Mouse (Mus musculus) embryonic facial prominence, embryonic 14.5 days (tissue): Measurements from ENCODE around the gene Pygo2. TPM values are rescaled to one million over a fixed set of nuclear protein-coding genes. Genes with fewer than 3 reads are reported as not detected.

ENCODE experiments used
- ATAC-seq: fragments of 200-750 bp; cut with Nextera tagmentation; 2 replicates; pipeline ENCODE4 v1.8.0; 2017; ENCODE audit warnings: low read depth, moderate number of reproducible peaks, moderate TSS enrichment
- DNase-seq: peaks from one replicate; pipeline ENCODE4 v3.0.0-alpha.2; 2015; ENCODE audit warnings: low spot score
- H3K27ac ChIP-seq: fragments of 300-500 bp; sonication (generic); replicated peaks from 2 replicates; pipeline ENCODE4 v1.5.1; 2014; ENCODE audit warnings: low read depth, mild to moderate bottlenecking, low read length, moderate library complexity
- H3K27me3 ChIP-seq: fragments of 300-500 bp; sonication (generic); replicated peaks from 2 replicates; pipeline ENCODE4 v1.6.1; 2014; ENCODE audit warnings: low read length; ENCODE audit not compliant: control insufficient read depth, insufficient read depth
- H3K36me3 ChIP-seq: fragments of 300-500 bp; sonication (generic); 2 replicates; pipeline ENCODE4 v1.6.1; 2014; ENCODE audit warnings: low read length, mixed read lengths; ENCODE audit not compliant: control insufficient read depth, insufficient read depth
- H3K4me1 ChIP-seq: fragments of 300-500 bp; sonication (generic); 2 replicates; pipeline ENCODE4 v1.6.1; 2014; ENCODE audit warnings: antibody characterized with exemption, low read length; ENCODE audit not compliant: control insufficient read depth, insufficient read depth
- H3K4me2 ChIP-seq: fragments of 300-500 bp; sonication (generic); 2 replicates; pipeline ENCODE4 v1.6.1; 2014; ENCODE audit warnings: low read depth, mild to moderate bottlenecking, low read length, moderate library complexity, mixed read lengths
- H3K4me3 ChIP-seq: fragments of 300-500 bp; sonication (generic); 2 replicates; pipeline ENCODE4 v1.5.1; 2014; ENCODE audit warnings: low read depth, mild to moderate bottlenecking, low read length
- H3K9ac ChIP-seq: fragments of 300-500 bp; sonication (generic); 2 replicates; pipeline ENCODE4 v1.6.1; 2014; ENCODE audit warnings: low read depth, mild to moderate bottlenecking, low read length, moderate library complexity, mixed read lengths
- H3K9me3 ChIP-seq: fragments of 300-500 bp; sonication (generic); 2 replicates; pipeline ENCODE4 v1.6.1; 2016; ENCODE audit warnings: low read length; ENCODE audit not compliant: control insufficient read depth
- WGBS: fragments of 180-500 bp; shearing (Covaris S2); extraction: QIAGEN DNeasy Blood & Tissue Kit; methylation state at CpG from one replicate; pipeline ENCODE4 v1.1.7; 2014; 5-methylcytosine and 5-hydroxymethylcytosine counted together
- polyA plus RNA-seq: library from polyadenylated mRNA; unstranded; fragments of >200 nt; fragmentation: Nextera tagmentation; extraction: Ambion mirVana; gene quantifications from 2 replicates; pipeline ENCODE4 v1.2.1, GENCODE M21; 2014

The Pygo2 gene
- 49.2 and 51.6 TPM in 2 replicates for polyA plus RNA-seq

DNA sequence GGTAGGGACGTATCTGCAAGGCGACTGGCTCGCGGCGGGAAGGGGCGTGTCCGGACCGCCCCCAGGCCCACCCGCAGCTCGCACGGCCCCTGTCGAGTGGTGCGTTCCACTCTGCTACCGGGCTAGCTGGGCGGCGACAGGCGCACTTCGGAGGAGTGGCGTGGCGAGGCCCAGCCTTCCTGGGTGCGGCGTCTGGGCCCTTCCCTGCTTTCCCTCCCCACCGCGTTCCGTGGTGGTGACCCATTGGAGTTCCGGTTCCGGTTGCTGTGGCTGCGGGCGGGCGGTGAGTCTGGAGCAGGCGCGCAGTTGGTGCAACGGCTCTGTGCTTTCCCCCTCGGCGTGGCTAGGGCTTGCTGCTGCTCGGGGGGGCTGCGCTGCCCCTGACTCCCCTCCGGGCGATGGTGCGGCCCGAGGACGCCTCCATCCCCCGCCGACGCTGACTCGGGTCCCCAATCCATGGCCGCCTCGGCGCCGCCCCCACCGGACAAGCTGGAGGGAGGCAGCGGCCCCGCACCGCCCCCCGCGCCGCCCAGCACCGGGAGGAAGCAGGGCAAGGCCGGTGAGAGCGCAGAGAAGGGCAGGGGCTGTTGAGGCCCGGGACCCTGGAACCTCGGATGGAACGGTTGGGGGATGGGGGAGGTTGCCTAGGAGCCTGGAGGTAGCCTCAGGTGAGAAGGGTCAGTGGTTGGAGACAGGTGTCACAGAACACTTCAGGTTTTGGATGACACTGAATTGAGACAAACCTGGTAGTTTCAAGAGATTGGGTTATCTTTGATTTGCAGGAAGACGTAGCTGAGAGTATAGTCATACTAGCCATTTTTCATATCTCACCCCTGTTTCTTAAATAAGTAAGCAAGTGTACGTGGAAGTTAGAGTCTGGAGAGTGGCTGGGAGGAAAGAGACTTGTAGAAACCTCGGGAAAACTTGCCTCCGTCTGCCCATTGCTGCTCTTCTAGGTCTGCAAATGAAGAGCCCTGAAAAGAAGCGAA is at the start of gene Pygo2:
Gene Pygo2, plus strand, starts transcription at position 44 of the 989 bp plus-strand sequence.
- peak within 1 kb of the TSS; percentile 94 for H3K27ac ChIP-seq
- peak within 1 kb of the TSS; percentile 98 for H3K4me3 ChIP-seq
- DNase-seq = peak; percentile 99
- H3K4me1 ChIP-seq = peaks cover 13% of the 10 kb centered on the region
- no peaks in the 10 kb centered on the region for H3K9me3 ChIP-seq
- H3K9ac ChIP-seq = peak within 1 kb of the TSS; percentile 96
- WGBS = 5% methylated on average over 22 of the region's 68 CpGs
- no peaks in the 10 kb centered on the region for H3K27me3 ChIP-seq
- H3K4me2 ChIP-seq = peak within 1 kb of the TSS; percentile 71
- peak; percentile 99 for ATAC-seq
- peaks cover 62% of the 10 kb centered on the region for H3K36me3 ChIP-seq

DNA sequence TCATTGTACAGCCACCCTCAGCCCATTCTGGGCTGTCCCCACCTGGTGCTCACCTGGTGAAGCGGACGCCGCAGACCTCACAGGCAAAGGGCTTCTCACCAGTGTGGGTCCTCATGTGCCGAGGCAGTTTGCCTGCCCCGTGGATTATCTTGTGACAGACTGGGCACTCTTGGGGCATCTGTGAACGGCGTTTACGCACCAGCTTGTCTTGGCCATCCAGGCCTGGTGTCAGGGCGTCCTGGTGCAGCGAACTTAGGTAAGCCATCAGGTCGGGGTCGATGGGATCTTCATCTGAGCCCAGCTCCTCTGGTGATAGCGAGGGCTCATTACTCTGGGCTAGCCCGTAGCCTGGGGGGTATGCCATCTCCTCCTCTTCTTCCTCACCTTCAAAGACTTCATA is 49.7 kb upstream of the Pygo2 start:
- no peaks in the 10 kb centered on the region for H3K27me3 ChIP-seq
- 0 out of 2 replicates have a peak, but pooled peaks cover 5% of the 10 kb centered on the region for H3K36me3 ChIP-seq
- H3K4me3 ChIP-seq = no peak overlapping the region
- H3K9me3 ChIP-seq = no peaks in the 10 kb centered on the region
- no peak overlapping the region for H3K4me2 ChIP-seq
- ATAC-seq (no peak), DNase-seq (no peak)
- H3K4me1 ChIP-seq = 0 out of 2 replicates have a peak, but pooled peaks cover 3% of the 10 kb centered on the region
- H3K27ac ChIP-seq = no peak overlapping the region
- no peak overlapping the region for H3K9ac ChIP-seq
- WGBS = 94% methylated on average over 14 of the region's 14 CpGs

DNA sequence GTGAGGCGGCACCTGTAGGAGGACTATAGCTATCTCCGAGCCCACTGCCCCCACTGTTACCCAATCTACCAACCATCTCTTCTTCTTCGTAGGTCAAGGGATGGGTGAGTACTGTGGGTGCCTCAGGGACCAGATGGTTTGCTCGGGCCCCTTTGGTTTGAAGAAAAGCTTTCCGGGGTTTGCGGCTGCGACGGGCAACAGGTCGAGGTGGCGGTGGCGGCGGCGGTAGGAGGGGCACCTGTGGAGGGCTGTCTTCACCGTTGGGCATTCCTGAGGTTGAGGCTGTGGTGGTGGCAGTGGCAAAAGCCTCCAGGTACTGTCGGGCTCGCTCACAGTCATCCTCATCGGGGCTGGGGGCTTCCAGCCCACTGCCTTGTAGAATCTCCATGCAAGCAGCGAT is 49.3 kb upstream of the Pygo2 start:
- H3K4me1 ChIP-seq = 0 out of 2 replicates have a peak, but pooled peaks cover 8% of the 10 kb centered on the region
- H3K9ac ChIP-seq = no peak overlapping the region
- no peak overlapping the region for H3K4me3 ChIP-seq
- no peak overlapping the region for H3K27ac ChIP-seq
- no peaks in the 10 kb centered on the region for H3K27me3 ChIP-seq
- DNase-seq (no peak), ATAC-seq (no peak)
- H3K9me3 ChIP-seq = no peaks in the 10 kb centered on the region
- no peak overlapping the region for H3K4me2 ChIP-seq
- H3K36me3 ChIP-seq = 0 out of 2 replicates have a peak, but pooled peaks cover 5% of the 10 kb centered on the region
- WGBS = 90% methylated on average over 17 of the region's 18 CpGs

DNA sequence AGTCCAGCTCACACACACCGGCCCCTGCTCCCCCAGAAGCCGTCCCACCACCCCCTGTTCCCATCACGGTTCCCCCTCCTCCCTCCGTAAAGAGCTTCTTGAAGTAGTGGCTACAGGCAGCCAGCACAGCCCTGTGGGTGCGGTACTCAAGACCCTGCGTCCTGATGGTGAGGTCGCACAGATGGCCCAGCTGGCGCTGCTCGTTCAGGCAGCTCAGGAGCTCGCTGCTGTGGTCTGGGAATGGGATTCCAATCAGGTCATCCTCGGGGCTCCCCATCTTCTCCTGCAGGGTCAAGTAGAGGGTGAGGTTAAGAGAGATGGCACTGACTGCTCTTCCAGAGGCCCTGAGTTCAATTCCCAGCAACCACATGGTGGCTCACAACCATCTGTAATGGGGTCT is 48.8 kb upstream of the Pygo2 start:
- Histone ChIP-seq H3K4me3 (no peak overlapping the region), H3K4me2 (no peak overlapping the region), H3K9me3 (no peaks in the 10 kb centered on the region), H3K36me3 (0 out of 2 replicates have a peak, but pooled peaks cover 5% of the 10 kb centered on the region), H3K27me3 (no peaks in the 10 kb centered on the region), H3K4me1 (0 out of 2 replicates have a peak, but pooled peaks cover 8% of the 10 kb centered on the region), H3K27ac (no peak overlapping the region), H3K9ac (no peak overlapping the region)
- WGBS = 80% methylated on average over 11 of the region's 11 CpGs
- DNase-seq = no peak
- ATAC-seq = no peak

DNA sequence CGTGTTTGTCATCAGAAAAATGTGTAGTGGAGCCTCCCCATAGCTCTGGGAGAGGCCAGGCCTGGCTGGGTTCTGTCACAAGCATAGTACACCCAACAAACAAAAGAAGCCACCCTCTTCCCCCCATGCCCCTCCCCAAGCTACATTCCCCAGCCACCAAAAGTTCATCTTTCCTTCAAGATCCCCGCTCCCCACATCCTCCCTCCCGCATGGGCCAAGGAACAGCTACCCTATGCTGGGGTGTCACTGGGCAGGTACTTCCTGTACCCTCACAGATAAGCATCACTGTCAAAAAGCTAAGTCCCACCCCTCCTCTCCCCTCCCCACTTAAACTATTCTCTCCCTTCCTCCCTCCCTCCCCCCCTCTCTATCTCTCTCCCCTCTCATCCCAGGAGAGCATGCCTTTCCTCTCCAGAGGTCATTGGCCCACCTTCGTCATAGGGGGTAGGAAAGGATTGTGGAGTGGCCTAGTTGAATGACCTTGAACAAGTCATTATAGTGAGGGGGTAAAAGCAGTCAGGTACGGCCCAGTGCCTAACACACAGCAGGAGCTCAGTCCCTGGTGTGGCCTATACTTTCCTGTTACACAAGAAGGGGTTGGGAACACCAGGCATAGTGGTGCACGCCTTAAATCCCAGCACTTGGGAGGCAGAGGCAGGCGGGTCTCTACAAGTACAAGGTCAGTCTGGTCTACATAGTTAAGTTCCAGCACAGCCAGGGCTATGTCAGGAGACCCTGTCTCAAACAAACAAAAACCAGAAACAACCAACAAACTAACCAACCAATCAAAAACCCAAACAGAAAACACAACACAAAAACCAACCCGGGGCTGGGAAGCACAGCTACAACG is 47.8 kb upstream of the Pygo2 start:
- H3K4me2 ChIP-seq = no peak overlapping the region
- 84% methylated on average over 9 of the region's 9 CpGs for WGBS
- no peaks in the 10 kb centered on the region for H3K27me3 ChIP-seq
- no peaks in the 10 kb centered on the region for H3K9me3 ChIP-seq
- H3K36me3 ChIP-seq = 0 out of 2 replicates have a peak, but pooled peaks cover 5% of the 10 kb centered on the region
- no peak overlapping the region for H3K9ac ChIP-seq
- DNase-seq (no peak), ATAC-seq (no peak)
- H3K27ac ChIP-seq = no peak overlapping the region
- H3K4me1 ChIP-seq = peaks cover 13% of the 10 kb centered on the region; the same call in 1 of the 2 replicates
- H3K4me3 ChIP-seq = no peak overlapping the region

DNA sequence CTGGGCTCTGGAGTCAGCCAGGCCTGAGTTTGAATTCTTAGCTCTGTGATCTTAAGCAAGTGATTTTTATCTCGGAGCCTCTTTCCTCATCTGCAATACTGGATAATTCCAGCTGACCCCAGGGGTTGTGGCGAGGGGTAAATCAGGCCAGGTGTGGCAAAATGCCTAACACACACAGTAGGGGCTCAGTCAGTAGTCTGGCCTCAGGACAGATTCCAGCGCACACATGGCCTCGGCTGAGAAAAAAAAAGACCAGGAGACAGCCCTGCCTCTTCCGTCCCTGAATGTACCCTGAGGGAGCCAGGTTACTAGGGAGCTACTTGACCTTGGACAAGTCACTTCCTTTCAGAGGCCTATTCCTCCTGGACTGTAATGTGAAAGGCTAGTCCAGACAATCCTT is 47.1 kb upstream of the Pygo2 start:
- Histone ChIP-seq H3K9ac (no peak overlapping the region), H3K4me3 (no peak overlapping the region), H3K4me2 (no peak overlapping the region), H3K4me1 (peaks cover 13% of the 10 kb centered on the region; the same call in 1 of the 2 replicates), H3K27ac (no peak overlapping the region), H3K27me3 (no peaks in the 10 kb centered on the region), H3K36me3 (0 out of 2 replicates have a peak, but pooled peaks cover 5% of the 10 kb centered on the region), H3K9me3 (no peaks in the 10 kb centered on the region)
- no peak for ATAC-seq
- 63% methylated on average over 5 of the region's 5 CpGs for WGBS
- DNase-seq = no peak

DNA sequence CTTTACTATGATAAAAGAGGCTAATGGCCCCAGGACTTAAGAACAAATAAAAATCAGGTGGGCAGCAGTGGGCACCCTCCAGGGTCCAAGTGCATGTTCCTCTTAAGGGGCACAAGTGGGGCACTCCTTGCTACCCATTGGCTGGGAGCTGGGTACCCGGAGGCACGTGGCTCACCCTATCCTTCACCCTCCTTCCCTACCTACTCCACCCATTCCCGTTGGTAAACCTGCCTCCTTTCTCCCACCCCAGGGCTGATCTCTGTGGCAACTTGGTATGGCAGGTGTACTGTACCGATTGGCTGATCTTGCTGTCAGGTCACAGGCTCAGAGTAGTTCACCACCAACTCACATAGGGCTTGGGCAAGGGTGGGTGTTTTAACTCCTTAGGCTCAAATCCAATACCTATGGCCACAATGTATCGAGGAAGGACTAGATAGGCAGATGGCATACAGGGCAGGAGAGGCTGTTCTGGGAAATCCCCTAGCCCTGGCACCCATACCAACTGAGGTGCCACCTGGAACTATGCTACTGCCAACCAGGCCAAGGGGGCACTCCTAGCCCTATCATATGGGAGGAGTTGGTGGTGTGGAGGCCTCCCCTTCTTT is 46.3 kb upstream of the Pygo2 start:
- no peak for ATAC-seq
- Histone ChIP-seq H3K9ac (no peak overlapping the region), H3K27me3 (no peaks in the 10 kb centered on the region), H3K36me3 (0 out of 2 replicates have a peak, but pooled peaks cover 5% of the 10 kb centered on the region), H3K4me3 (no peak overlapping the region), H3K4me1 (peaks cover 13% of the 10 kb centered on the region; the same call in 1 of the 2 replicates), H3K9me3 (no peaks in the 10 kb centered on the region), H3K4me2 (no peak overlapping the region), H3K27ac (no peak overlapping the region)
- no peak for DNase-seq
- WGBS = 76% methylated on average over 5 of the region's 5 CpGs
